Mouse (Mus musculus) hindbrain, embryonic 16.5 days (tissue): Measurements from ENCODE around the gene Abr. TPM values are rescaled to one million over a fixed set of nuclear protein-coding genes. Genes with fewer than 3 reads are reported as not detected.

ENCODE experiments used
- ATAC-seq: fragments of 200-750 bp; cut with Nextera tagmentation; 2 replicates; pipeline ENCODE4 v1.8.0; 2017; ENCODE audit warnings: moderate TSS enrichment, moderate library complexity
- H3K27ac ChIP-seq: fragments of 300-500 bp; sonication (generic); 2 replicates; pipeline ENCODE4 v1.5.1; 2014; ENCODE audit warnings: low read depth, mild to moderate bottlenecking, control low read depth, low read length, moderate library complexity
- H3K27me3 ChIP-seq: fragments of 300-500 bp; sonication (generic); replicated peaks from 2 replicates; pipeline ENCODE4 v1.6.1; 2014; ENCODE audit warnings: low read length; ENCODE audit not compliant: control insufficient read depth, insufficient read depth
- H3K36me3 ChIP-seq: fragments of 300-500 bp; sonication (generic); 2 replicates; pipeline ENCODE4 v1.6.1; 2014; ENCODE audit warnings: mild to moderate bottlenecking, low read length, moderate library complexity, mixed read lengths; ENCODE audit not compliant: control insufficient read depth, insufficient read depth
- H3K4me1 ChIP-seq: fragments of 300-500 bp; sonication (generic); 2 replicates; pipeline ENCODE4 v1.6.1; 2014; ENCODE audit warnings: low read depth, low read length; ENCODE audit not compliant: control insufficient read depth, insufficient read depth
- H3K4me2 ChIP-seq: fragments of 300-500 bp; sonication (generic); 2 replicates; pipeline ENCODE4 v1.6.1; 2014; ENCODE audit warnings: mild to moderate bottlenecking, low read length, control low read depth, moderate library complexity
- H3K4me3 ChIP-seq: fragments of 300-500 bp; sonication (generic); 2 replicates; pipeline ENCODE4 v1.5.1; 2014; ENCODE audit warnings: mild to moderate bottlenecking, low read length, control low read depth, moderate library complexity
- H3K9ac ChIP-seq: fragments of 300-500 bp; sonication (generic); 2 replicates; pipeline ENCODE4 v1.6.1; 2014; ENCODE audit warnings: low read depth, mild to moderate bottlenecking, control low read depth, low read length, moderate library complexity
- H3K9me3 ChIP-seq: fragments of 300-500 bp; sonication (generic); 2 replicates; pipeline ENCODE4 v1.6.1; 2014; ENCODE audit warnings: mild to moderate bottlenecking, low read length, moderate library complexity; ENCODE audit not compliant: control insufficient read depth
- WGBS: fragments of 180-500 bp; shearing (Covaris S2); extraction: QIAGEN DNeasy Blood & Tissue Kit; methylation state at CpG from one replicate; pipeline ENCODE4 v1.1.7; 2014; 5-methylcytosine and 5-hydroxymethylcytosine counted together
- polyA plus RNA-seq: library from polyadenylated mRNA; unstranded; fragments of >200 nt; fragmentation: Nextera tagmentation; extraction: Ambion mirVana; gene quantifications from 2 replicates; pipeline ENCODE4 v1.2.1, GENCODE M21; 2015

The Abr gene
- polyA plus RNA-seq, 1 experiment from 2014 or later, result 85.2 TPM

DNA sequence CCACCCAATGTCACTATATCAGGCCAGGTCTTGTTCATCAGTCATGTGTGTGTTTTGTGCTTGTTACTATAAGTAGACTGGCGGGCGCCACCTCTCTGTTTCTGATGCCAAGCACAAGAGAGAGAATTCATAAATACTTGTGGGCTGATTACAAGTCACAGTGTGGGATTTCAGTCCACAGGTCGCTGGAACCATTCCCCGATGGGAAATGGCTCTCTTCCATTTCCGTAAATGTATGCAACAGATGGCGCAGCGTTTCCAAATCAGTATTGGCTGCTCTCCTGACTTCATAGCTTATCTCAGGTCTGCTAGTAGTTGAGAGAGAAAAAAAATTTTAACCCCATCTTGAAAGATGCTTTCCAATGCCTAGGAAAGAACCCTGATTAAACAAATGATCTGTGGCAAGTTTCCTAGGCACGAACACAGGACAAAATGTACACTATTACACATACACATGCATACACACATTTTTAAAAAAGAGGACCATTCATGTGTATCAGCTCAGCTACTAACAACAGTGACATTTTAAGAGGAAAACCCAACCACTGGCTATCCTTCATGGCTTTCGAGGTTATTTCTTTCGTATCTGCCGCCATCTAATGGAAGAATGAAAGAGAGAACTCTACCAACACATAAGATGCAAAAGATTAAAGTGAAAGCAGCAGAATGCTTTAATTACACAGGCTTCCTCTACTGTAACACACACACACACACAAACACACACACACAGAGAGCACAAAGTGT lies 222.4 kb downstream of the Abr start:
- ATAC-seq, result peak; percentile 34; the same call in 1 of the 2 replicates
- Histone ChIP-seq H3K27me3 (no peaks in the 10 kb centered on the region), H3K36me3 (no peaks in the 10 kb centered on the region), H3K27ac (peak overlapping the region; percentile 90), H3K4me1 (peaks cover 12% of the 10 kb centered on the region), H3K9ac (peak overlapping the region; percentile 81; the same call in 1 of the 2 replicates), H3K4me3 (peak overlapping the region; percentile 91), H3K9me3 (no peaks in the 10 kb centered on the region), H3K4me2 (peak overlapping the region; percentile 97)
- WGBS, result 9% methylated on average over 11 of the region's 11 CpGs

DNA sequence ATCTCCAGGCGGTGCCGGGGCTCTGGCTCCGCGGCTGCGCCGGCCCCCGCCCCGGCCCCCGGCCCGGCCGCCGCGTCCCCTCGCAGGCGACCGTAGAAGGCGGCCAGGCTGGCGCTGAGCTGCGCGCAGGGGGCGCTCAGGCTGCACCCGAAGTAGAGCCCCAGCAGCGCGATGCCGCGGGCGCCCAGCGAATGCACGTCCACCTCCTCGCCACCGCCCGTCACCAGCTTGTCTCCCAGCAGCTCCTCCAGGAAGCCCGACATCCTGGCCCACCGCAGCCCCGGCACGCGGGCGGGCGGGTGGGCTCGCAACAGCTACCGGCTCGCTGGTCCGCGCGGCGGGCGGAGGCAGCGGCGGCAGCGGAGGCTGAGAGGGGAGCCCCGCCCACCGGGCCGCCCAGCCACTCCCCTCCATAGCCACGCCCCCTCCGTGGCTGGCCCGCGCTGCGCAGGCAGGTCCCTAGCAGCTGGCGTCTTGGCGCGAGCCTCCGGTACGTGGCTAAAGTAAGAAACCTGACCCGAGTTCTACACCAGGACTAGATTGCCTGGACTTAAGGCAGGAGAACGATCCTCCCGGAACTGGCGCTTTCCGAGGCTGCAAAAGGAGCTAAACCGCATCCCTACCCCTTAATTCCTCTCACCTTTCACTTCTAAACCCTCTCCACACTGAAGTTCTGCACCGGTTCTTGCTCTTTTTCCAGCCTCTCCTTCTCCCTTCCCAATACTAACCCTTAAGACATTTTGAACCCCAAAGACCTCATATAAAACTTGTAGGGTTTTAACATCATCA lies 223.1 kb downstream of the Abr start, which contains the start of gene Nxn:
Gene Nxn (minus strand): TSS at position 343 of the 789 bp plus-strand sequence.
- peak within 1 kb of the TSS; percentile 81 for H3K9ac ChIP-seq
- H3K27me3 ChIP-seq, result no peaks in the 10 kb centered on the region
- ATAC-seq, result peak; percentile 90
- H3K4me3 ChIP-seq, result peak within 1 kb of the TSS; percentile 91
- H3K9me3 ChIP-seq, result no peaks in the 10 kb centered on the region
- H3K27ac ChIP-seq, result peak within 1 kb of the TSS; percentile 90
- no peaks in the 10 kb centered on the region for H3K36me3 ChIP-seq
- under 1% methylated on average over 54 of the region's 70 CpGs for WGBS
- peak within 1 kb of the TSS; percentile 97 for H3K4me2 ChIP-seq
- peaks cover 13% of the 10 kb centered on the region for H3K4me1 ChIP-seq

DNA sequence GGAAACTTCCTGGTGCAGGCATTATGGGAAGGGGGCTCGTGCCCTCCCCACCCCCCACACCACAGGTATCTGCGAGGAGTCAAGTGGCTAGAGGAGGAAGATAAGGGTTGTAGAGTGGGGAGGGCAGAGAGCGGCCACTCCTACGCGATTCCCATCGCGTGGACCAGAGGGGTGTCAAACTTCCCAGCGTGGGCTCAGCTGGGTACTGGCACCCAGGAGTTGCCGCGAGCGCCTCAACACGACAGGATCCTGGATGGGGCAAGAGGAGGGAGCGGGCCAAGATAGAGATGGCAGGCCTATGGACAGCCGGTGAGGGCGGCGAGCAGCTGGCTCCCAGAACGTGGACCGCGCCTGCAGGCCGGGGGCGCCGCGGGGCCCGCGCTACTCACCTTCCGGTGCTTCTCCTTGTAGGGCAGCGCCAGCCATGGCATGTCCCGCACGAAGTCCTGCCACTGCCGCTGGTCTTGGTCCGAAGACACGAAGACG lies 223.8 kb downstream of the Abr start:
- peak overlapping the region; percentile 81 for H3K9ac ChIP-seq
- H3K4me1 ChIP-seq, result peaks cover 13% of the 10 kb centered on the region
- 0% methylated on average over 30 of the region's 33 CpGs for WGBS
- H3K4me3 ChIP-seq, result peak overlapping the region; percentile 91
- ATAC-seq, result no peak; the same call in none of the 2 replicates
- H3K36me3 ChIP-seq, result no peaks in the 10 kb centered on the region
- H3K4me2 ChIP-seq, result peak overlapping the region; percentile 97
- no peaks in the 10 kb centered on the region for H3K9me3 ChIP-seq
- H3K27ac ChIP-seq, result peak overlapping the region; percentile 90
- no peaks in the 10 kb centered on the region for H3K27me3 ChIP-seq

DNA sequence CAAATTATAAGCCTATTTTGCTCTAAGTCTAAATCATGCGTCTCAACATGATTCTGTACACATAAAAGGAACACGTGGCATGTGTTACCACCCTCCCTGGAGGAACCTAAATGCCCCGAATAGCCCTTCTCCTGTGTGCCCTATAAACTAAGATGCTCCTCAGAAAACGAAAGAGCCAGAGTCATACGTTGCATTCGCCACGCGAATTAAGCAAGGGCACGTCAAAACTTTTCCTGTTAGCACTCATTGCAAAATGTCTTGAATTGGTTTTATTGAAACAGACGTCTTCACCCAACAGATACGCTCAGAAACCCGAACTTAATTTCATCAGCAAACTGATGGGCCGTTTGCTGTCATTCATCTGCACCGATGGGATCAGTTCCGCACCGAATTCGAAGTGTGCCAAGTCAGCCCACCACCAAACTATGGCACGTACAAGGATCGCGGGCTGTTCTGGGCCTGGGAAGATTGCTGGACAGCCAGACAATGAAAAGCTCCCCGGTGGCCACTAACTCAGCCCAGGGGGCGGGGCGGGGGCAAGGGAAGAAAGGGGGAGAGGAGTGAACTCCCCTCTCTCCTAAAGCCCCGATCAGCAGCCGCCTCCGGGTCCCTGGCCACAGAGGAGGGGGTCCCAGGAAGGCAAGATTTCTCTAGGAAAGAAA lies 224.3 kb downstream of the Abr start:
- Histone ChIP-seq H3K36me3 (no peaks in the 10 kb centered on the region), H3K4me2 (peak overlapping the region; percentile 97), H3K4me3 (peak overlapping the region; percentile 91), H3K27ac (peak overlapping the region; percentile 90), H3K9me3 (no peaks in the 10 kb centered on the region), H3K9ac (peak overlapping the region; percentile 81), H3K4me1 (peaks cover 13% of the 10 kb centered on the region), H3K27me3 (no peaks in the 10 kb centered on the region)
- under 1% methylated on average over 25 of the region's 26 CpGs for WGBS
- ATAC-seq, result peak; percentile 6; the same call in 1 of the 2 replicates

- Histone ChIP-seq H3K9me3 (no peaks in the 10 kb centered on the region), H3K9ac (no peak overlapping the region), H3K27ac (no peak overlapping the region), H3K4me2 (no peak overlapping the region), H3K27me3 (no peaks in the 10 kb centered on the region), H3K4me1 (peaks cover 6% of the 10 kb centered on the region), H3K4me3 (no peak overlapping the region), H3K36me3 (no peaks in the 10 kb centered on the region)
- 86% methylated on average over 11 of the region's 11 CpGs for WGBS
- no peak for ATAC-seq
These were observed 229.1 kb downstream of the Abr start for GRCm38 (mm10) chr11:76392996-76393395.

DNA sequence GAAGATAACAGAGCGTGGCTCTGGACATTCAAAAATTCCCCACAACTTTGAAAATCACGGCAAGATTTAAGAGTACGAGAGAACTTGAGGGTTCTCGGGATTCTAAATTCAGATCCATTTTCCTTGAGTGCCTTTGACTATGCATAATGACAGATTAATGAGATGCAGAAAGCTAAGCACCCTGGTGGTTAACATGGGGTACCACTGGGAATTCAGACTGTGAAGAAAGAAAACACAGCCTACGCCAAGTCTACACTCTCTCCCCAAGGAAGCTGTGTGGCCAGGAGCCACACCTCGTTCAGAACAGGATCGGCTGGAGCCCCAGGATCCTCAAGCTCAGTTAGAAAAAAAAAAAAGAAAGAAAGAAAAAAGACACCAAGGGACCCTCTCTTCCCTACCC lies 229.6 kb downstream of the Abr start:
- Histone ChIP-seq H3K4me2 (no peak overlapping the region), H3K36me3 (no peaks in the 10 kb centered on the region), H3K4me3 (no peak overlapping the region), H3K27me3 (no peaks in the 10 kb centered on the region), H3K4me1 (peaks cover 5% of the 10 kb centered on the region), H3K9ac (no peak overlapping the region), H3K27ac (no peak overlapping the region), H3K9me3 (no peaks in the 10 kb centered on the region)
- 62% methylated on average over 7 of the region's 7 CpGs for WGBS
- no peak for ATAC-seq

DNA sequence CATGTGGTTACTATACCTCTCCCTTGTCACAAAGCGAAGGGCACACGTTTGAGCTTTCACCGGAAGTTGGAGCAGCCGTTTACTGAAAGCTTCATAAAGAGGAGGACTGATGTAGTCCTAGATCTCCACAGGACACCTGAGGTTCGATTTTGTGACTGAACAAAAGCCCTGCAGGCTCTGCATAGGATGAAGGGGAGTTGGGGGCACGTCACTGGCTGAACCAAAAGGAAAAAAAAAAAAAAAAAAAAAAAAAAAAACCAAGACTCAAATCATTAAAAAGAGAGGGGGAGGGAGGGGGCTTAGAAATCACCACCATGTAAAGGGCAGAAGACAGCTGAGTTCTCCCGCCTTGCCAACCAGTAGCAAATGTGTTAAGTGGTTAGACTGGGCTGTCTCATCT lies 233.4 kb downstream of the Abr start:
- no peak overlapping the region for H3K4me3 ChIP-seq
- no peaks in the 10 kb centered on the region for H3K36me3 ChIP-seq
- no peaks in the 10 kb centered on the region for H3K9me3 ChIP-seq
- peak overlapping the region; percentile 32 for H3K4me2 ChIP-seq
- no peak overlapping the region for H3K27ac ChIP-seq
- WGBS, result 16% methylated on average over 7 of the region's 7 CpGs
- H3K4me1 ChIP-seq, result peaks cover 15% of the 10 kb centered on the region
- no peaks in the 10 kb centered on the region for H3K27me3 ChIP-seq
- ATAC-seq, result no peak
- no peak overlapping the region for H3K9ac ChIP-seq

- no peaks in the 10 kb centered on the region for H3K36me3 ChIP-seq
- H3K27ac ChIP-seq, result no peak overlapping the region
- ATAC-seq, result no peak
- no peak overlapping the region for H3K4me3 ChIP-seq
- 88% methylated on average over 1 of the region's 1 CpGs for WGBS
- no peaks in the 10 kb centered on the region for H3K27me3 ChIP-seq
- H3K9me3 ChIP-seq, result no peaks in the 10 kb centered on the region
- H3K4me2 ChIP-seq, result no peak overlapping the region
- H3K4me1 ChIP-seq, result peaks cover 15% of the 10 kb centered on the region
- H3K9ac ChIP-seq, result no peak overlapping the region
These were observed 235.0 kb downstream of the Abr start for GRCm38 (mm10) chr11:76387097-76387496.
